Mouse (Mus musculus): ENCODE data around the gene Mrtfb. TPM values are rescaled to one million over a fixed set of nuclear protein-coding genes. Genes with fewer than 3 reads are reported as not detected.

The Mrtfb gene
- polyA plus RNA-seq, 1 experiment: 25.2 TPM

DNA sequence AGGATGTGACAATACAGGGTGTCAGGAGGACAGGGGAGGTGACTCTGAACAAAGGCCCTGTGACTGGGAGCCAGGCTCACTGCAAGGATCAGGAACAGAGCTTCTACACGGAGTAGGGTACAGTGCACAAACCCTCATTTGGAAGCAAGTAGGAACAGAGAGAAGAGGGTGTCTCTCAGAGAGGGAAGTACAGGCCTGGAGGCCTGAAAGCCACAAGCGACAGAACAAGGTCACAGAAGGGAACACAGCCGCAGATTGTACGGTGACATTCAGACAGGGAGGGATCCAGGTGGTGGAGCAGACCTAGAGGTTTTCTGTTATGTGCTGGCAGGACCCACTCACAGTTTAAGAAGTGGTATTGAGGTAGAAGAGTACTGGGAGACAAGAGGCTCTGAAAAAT lies 17.2 kb upstream of the Mrtfb start:
- Histone ChIP-seq H3K27ac (ENCODE audit: insufficient read depth, low read length) (no peak overlapping the region), H3K4me1 (ENCODE audit: control insufficient read depth, insufficient read depth, low read length) (peaks cover 17% of the 10 kb centered on the region), H3K4me3 (ENCODE audit: insufficient read depth, low read length) (no peak overlapping the region)
- no peak for TF ChIP-seq POLR2A (IDR thresholded peaks at IDR 0.05; ENCODE audit: low read depth, low read length)
- no peak for TF ChIP-seq CTCF (IDR thresholded peaks at IDR 0.05; ENCODE audit: borderline replicate concordance, insufficient read depth, low read length)

DNA sequence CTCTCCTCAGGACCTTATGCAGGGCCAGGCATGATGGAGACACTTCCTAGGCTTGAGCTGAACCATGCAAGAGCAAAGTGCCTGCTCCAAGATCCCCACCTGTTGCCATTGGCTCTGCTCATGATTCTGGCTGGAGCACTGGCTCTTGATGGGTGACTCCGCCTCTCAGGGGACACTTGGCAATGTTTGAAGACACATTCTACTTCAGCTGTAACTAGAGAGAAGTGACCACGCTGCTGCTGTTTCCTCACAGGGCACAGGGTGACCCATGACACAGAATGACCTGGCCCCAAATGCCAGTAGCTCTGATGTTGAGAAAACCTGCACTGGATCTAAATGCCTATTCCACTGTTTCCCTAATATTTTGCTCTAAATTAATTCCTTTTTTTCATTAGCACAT lies 16.7 kb upstream of the Mrtfb start:
- TF ChIP-seq CTCF (IDR thresholded peaks at IDR 0.05; ENCODE audit: borderline replicate concordance, insufficient read depth, low read length) (no peak), POLR2A (IDR thresholded peaks at IDR 0.05; ENCODE audit: low read depth, low read length) (no peak)
- H3K4me3 ChIP-seq (ENCODE audit: insufficient read depth, low read length): no peak overlapping the region

DNA sequence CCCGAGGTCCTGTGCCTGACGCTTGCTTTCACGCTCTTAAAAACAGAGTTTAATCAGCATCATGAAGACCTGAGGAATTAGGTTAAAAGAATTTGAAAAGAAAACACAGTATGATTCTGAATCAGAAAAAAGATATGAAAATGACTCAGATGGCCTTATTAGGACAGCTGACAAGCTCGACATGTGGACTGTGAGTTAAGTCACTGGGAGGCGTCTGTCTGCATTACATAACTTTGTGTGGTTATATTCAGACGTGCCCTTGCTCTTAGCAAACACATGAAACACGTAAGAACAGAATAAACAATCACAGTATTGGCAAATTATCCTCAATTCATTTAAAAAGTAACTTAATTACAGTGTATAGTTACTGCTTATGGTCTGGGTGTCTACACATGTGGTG lies 16.0 kb upstream of the Mrtfb start:
- TF ChIP-seq CTCF (IDR thresholded peaks at IDR 0.05; ENCODE audit: borderline replicate concordance, insufficient read depth, low read length): no peak
- TF ChIP-seq POLR2A (IDR thresholded peaks at IDR 0.05; ENCODE audit: low read depth, low read length): no peak
- Histone ChIP-seq H3K4me1 (ENCODE audit: control insufficient read depth, insufficient read depth, low read length) (peaks cover 19% of the 10 kb centered on the region), H3K27ac (ENCODE audit: insufficient read depth, low read length) (peak overlapping the region; percentile 67; the same call in 1 of the 2 replicates)

More for the DNA sequence above, 16.7 kb upstream of the Mrtfb start:
- H3K27ac ChIP-seq (ENCODE audit: insufficient read depth, low read length): no peak overlapping the region
- peaks cover 17% of the 10 kb centered on the region for H3K4me1 ChIP-seq (ENCODE audit: control insufficient read depth, insufficient read depth, low read length)

DNA sequence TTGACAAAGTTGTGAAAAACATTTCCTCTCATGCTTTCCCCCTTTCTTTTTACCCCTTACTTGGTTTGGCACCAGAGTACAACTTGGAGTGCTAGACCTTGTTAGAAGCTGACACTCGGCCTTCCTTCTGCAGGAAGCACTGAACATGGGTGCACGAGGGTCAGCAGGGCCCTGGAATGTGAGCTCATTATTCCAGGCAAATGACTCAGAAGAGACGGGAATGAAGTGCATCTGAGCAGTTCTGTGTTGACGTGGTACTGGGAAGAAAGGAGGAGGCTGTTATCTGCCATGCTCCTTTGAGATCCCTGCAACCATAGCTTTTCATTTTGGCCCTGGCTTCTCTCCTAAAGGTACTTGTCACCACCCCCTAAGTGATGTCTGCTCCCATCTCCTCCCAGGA lies 10.6 kb upstream of the Mrtfb start:
- no peak for TF ChIP-seq POLR2A (IDR thresholded peaks at IDR 0.05; ENCODE audit: low read depth, low read length)
- no peak for TF ChIP-seq CTCF (IDR thresholded peaks at IDR 0.05; ENCODE audit: borderline replicate concordance, insufficient read depth, low read length)
- H3K4me3 ChIP-seq (ENCODE audit: insufficient read depth, low read length): no peak overlapping the region
- peak overlapping the region; percentile 78 for H3K27ac ChIP-seq (ENCODE audit: insufficient read depth, low read length)
- peaks cover 15% of the 10 kb centered on the region for H3K4me1 ChIP-seq (ENCODE audit: control insufficient read depth, insufficient read depth, low read length)

More for the DNA sequence above, 16.0 kb upstream of the Mrtfb start:
- no peak overlapping the region for H3K4me3 ChIP-seq (ENCODE audit: insufficient read depth, low read length)

DNA sequence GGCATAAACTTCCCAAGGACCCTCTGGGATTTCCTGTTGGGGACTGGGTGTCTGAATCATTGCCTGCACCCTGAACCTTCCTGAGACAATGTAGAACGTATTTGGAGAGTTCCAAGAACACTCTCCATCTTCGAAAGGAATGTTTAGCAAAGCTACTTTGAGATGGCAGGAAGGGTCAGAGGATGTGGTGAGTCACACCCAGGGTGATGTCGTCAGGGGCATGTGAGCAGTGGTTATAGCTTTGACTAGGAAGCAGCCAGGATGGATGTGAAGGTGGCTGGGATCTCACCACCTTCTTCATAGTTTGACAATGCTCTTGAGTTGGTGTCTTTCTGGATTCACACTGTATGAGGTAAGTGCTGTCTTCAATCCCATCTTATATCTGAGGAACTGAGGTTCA lies 9.4 kb upstream of the Mrtfb start:
- peaks cover 9% of the 10 kb centered on the region for H3K4me1 ChIP-seq (ENCODE audit: control insufficient read depth, insufficient read depth, low read length)
- H3K27ac ChIP-seq (ENCODE audit: insufficient read depth, low read length): no peak overlapping the region
- no peak overlapping the region for H3K4me3 ChIP-seq (ENCODE audit: insufficient read depth, low read length)
- no peak for TF ChIP-seq CTCF (IDR thresholded peaks at IDR 0.05; ENCODE audit: borderline replicate concordance, insufficient read depth, low read length)
- no peak for TF ChIP-seq POLR2A (IDR thresholded peaks at IDR 0.05; ENCODE audit: low read depth, low read length)

DNA sequence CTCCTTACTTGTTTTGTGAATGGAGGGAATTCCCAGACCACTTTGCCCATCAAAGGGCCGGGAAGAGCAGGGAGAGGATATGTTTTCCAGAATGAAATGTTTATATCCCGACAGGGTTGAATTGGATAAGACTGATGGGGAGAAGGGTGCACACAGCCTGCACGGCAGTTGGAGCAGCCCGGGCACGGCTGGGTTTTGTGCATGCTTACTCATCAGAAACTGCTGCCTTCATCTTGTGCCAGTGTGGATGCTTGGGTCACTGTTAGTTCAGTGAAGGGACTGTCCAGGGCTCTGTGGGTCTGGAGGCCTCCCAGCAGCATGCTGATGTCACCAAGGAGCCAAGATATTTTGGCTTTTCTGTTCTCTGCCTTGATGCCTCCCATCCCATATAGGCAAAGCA lies 6.2 kb upstream of the Mrtfb start:
- Histone ChIP-seq H3K27ac (ENCODE audit: insufficient read depth, low read length) (no peak overlapping the region), H3K4me3 (ENCODE audit: insufficient read depth, low read length) (no peak overlapping the region), H3K4me1 (ENCODE audit: control insufficient read depth, insufficient read depth, low read length) (peaks cover 9% of the 10 kb centered on the region)
- no peak for TF ChIP-seq POLR2A (IDR thresholded peaks at IDR 0.05; ENCODE audit: low read depth, low read length)
- TF ChIP-seq CTCF (IDR thresholded peaks at IDR 0.05; ENCODE audit: borderline replicate concordance, insufficient read depth, low read length): no peak

DNA sequence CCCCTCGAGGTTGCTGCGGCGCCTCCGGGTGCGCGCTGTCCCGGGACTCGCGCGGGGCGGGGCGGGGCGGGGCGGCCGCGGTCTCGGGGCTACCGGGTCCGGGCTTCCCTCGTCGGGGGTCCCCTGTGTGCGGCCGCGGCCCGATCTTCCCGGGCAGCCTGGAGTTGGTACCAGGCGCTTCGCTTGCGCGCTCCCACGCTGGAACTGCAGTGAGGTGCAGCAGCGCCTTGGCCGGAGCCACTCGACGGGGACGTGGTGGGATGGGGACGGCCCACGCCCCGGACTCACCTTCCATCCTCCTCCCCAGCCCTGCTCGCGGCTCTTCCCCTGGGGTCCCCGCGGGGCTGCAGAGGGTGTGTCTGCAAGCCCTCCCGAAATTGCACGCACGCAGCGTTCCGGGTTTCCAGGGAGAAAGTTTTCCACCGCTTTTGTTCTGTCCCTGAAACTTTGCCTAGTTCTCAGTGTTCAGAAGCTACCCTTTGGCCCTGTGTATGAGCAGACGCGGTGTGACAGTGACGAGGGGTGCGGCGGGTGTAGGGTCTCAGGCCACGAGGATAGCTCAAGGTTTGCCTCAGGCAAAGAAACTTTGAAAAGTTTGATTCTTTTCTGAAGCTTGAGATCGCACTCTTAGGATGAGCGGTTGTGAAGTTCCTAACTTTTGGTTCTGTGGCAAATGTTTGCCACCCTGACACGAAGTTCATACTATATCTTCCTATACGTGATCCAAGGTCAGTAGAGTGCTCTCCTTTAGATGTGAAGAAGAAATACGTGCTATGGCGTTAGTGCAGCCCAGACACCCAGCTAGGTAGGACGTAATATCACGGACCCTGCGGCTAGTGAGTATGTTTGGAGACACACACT lies 616 bp downstream of the Mrtfb start:
- Histone ChIP-seq H3K27ac (ENCODE audit: insufficient read depth, low read length) (no peak overlapping the region), H3K4me3 (ENCODE audit: insufficient read depth, low read length) (peak overlapping the region; percentile 87), H3K4me1 (ENCODE audit: control insufficient read depth, insufficient read depth, low read length) (peaks cover 6% of the 10 kb centered on the region; the same call in 1 of the 2 replicates)
- TF ChIP-seq CTCF (IDR thresholded peaks at IDR 0.05; ENCODE audit: borderline replicate concordance, insufficient read depth, low read length): no peak
- TF ChIP-seq POLR2A (IDR thresholded peaks at IDR 0.05; ENCODE audit: low read depth, low read length): no peak

DNA sequence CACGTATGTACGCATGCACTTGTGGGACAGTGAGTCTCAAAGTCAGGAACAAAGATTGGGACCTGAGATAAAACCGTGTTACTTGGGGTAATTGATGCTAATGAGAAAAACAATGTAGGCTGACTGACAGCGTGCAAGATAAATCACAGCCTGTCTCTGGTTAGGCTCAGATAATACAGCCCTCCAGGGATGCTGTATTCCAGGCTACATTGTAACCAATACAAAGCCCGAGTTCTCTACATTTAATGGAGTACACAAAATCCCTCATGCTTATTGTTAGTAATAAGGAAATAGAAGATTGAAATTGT lies 1.2 kb downstream of the Mrtfb start:
- Histone ChIP-seq H3K4me3 (ENCODE audit: insufficient read depth, low read length) (peak overlapping the region; percentile 87), H3K27ac (ENCODE audit: insufficient read depth, low read length) (no peak overlapping the region), H3K4me1 (ENCODE audit: control insufficient read depth, insufficient read depth, low read length) (peaks cover 6% of the 10 kb centered on the region; the same call in 1 of the 2 replicates)
- no peak for TF ChIP-seq POLR2A (IDR thresholded peaks at IDR 0.05; ENCODE audit: low read depth, low read length)
- no peak for TF ChIP-seq CTCF (IDR thresholded peaks at IDR 0.05; ENCODE audit: borderline replicate concordance, insufficient read depth, low read length)

DNA sequence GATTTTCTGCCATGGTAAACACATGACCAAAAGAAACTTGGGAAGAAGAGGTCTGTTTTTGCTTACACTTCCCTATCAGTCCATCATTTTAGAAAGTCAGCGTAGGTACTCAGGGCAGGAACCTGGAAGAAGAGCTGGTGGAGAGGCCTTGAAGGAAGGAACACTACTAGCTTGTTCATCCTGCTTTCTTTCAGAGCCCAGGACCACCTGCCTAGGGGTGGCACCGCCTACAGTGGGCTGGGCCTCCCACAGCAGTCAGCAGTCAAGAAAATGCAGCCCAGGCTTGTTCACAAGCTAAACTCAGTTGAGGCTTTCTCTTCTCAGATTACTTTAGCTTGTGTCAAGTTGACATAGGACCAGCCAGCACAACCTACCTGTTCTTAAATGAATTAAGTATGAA lies 2.7 kb downstream of the Mrtfb start:
- H3K27ac ChIP-seq (ENCODE audit: insufficient read depth, low read length): no peak overlapping the region
- no peak for TF ChIP-seq CTCF (IDR thresholded peaks at IDR 0.05; ENCODE audit: borderline replicate concordance, insufficient read depth, low read length)
- peaks cover 6% of the 10 kb centered on the region; the same call in 1 of the 2 replicates for H3K4me1 ChIP-seq (ENCODE audit: control insufficient read depth, insufficient read depth, low read length)
- H3K4me3 ChIP-seq (ENCODE audit: insufficient read depth, low read length): no peak overlapping the region

DNA sequence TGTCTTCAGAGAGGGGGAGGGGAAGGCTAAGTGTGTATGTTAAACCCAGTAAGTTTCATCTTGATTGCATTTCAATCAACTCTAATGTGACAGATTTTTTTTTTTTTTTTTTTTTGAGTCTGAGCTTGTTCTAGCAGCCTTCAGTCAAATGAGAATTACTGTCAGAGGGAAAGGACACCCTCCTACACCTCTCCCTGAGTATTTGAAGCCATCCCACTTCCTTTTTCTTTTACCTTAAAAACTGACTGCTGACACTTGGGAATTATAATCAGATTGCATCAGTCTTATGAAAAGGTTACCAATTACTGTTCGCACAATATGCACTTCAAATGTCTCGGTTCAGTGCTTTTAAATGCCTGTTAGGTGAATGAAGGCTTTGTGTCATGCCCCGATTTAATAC lies 10.0 kb downstream of the Mrtfb start:
- no peaks in the 10 kb centered on the region for H3K4me1 ChIP-seq (ENCODE audit: control insufficient read depth, insufficient read depth, low read length)
- no peak overlapping the region for H3K4me3 ChIP-seq (ENCODE audit: insufficient read depth, low read length)
- H3K27ac ChIP-seq (ENCODE audit: insufficient read depth, low read length): no peak overlapping the region
- TF ChIP-seq CTCF (IDR thresholded peaks at IDR 0.05; ENCODE audit: borderline replicate concordance, insufficient read depth, low read length): no peak
- TF ChIP-seq POLR2A (IDR thresholded peaks at IDR 0.05; ENCODE audit: low read depth, low read length): no peak
